Mouse (Mus musculus) myocyte (in vitro differentiated cells): ENCODE measurements at regions not wholly inside any gene's neighbourhood (a gene's known extent, or its start where the extent isn't known, plus 50 kb on each side); places are given as distances from the start of the nearest gene placed in this dataset.

Source experiments
- MAX ChIP-seq: IDR thresholded peaks from one replicate; pipeline ENCODE4 v1.6.1; 2011; ENCODE audit warnings: low read depth, mild to moderate bottlenecking, control low read depth
- MYOD1 ChIP-seq, 3 experiments: IDR thresholded peaks; one replicate each; pipeline ENCODE4 v1.6.1; 2011; ENCODE audit warnings: control low read depth in 2 of 3, low read depth in 2 of 3, mild to moderate bottlenecking in 2 of 3, moderate library complexity in 1 of 3; ENCODE audit not compliant: insufficient read length in 2 of 3, control insufficient read depth in 1 of 3
- POLR2A ChIP-seq: IDR thresholded peaks from one replicate; pipeline ENCODE4 v1.6.1; 2011; ENCODE audit warnings: low read depth, mild to moderate bottlenecking, control low read depth, moderate library complexity; ENCODE audit not compliant: insufficient read length
- USF1 ChIP-seq: IDR thresholded peaks from one replicate; pipeline ENCODE4 v1.6.1; 2011; ENCODE audit warnings: low read depth, mild to moderate bottlenecking, control low read depth, moderate library complexity

DNA sequence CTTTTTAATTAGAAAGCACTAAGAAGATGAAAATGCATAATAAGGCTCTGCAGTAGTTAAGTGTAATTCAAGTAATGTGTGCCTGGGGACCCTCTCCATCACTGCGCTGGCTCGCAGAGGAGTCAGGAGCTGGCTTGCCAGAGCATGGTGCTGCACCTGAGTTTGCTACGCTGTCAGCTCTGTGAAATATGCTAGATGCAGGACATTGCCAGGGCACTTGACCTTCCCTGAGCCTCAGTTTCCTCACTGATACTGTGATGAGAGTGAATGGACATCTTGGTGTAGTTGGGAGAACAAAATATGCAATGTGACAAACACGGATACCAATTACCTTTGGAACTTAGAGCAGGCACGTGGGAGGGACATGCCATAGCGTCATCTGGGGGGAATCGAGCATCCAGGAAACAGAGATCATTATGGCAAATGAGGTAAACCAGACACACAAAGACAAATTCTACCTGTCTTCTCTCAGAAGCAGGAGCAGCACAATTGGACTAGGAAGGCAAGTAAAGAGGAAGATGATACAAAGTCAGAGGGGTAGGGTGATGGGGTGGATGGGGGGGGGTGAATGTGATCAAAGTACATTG lies 133.6 kb upstream of the Slco3a1 start:
- TF ChIP-seq POLR2A: no peak
- no peak for TF ChIP-seq MAX
- no peak for TF ChIP-seq USF1
- TF ChIP-seq MYOD1 (IDR thresholded peaks at IDR 0.05; ENCODE audit: control insufficient read depth in 1 of 3, insufficient read length in 2 of 3, low read depth in 2 of 3): no peak
